Mouse (Mus musculus): ENCODE data around the gene Dnajc4.

Dnajc4 gene

GRCm38 (mm10) chr19:6992011-6992858 lies at the start of gene Dnajc4:
Gene Dnajc4 (minus strand): TSS chr19:6992572.
- peak; percentile 93 for DNase-seq (ENCODE audit: low read depth, low spot score)

GRCm38 (mm10) chr19:7041171-7041570 lies 48.8 kb upstream of the Dnajc4 start:
- DNase-seq (ENCODE audit: low read depth, low spot score), result no peak

- no peak for DNase-seq (ENCODE audit: low read depth, low spot score)
Observed at GRCm38 (mm10) chr19:7040637-7041130, 48.3 kb upstream of the Dnajc4 start.

GRCm38 (mm10) chr19:7039841-7040636 lies 47.7 kb upstream of the Dnajc4 start, which contains the start of gene Stip1:
Gene Stip1 (minus strand): TSS chr19:7039967.
- peak; percentile 99 for DNase-seq (ENCODE audit: low read depth, low spot score)

GRCm38 (mm10) chr19:7039088-7039720 lies 46.8 kb upstream of the Dnajc4 start:
- DNase-seq (ENCODE audit: low read depth, low spot score), result no peak

- DNase-seq (ENCODE audit: low read depth, low spot score), result no peak
Observed at GRCm38 (mm10) chr19:7034006-7034405, 41.6 kb upstream of the Dnajc4 start.

GRCm38 (mm10) chr19:7029531-7029930 lies 37.2 kb upstream of the Dnajc4 start:
- DNase-seq (ENCODE audit: low read depth, low spot score), result no peak

- peak; percentile 23 for DNase-seq (ENCODE audit: low read depth, low spot score)
Observed at GRCm38 (mm10) chr19:7020224-7020641, 27.9 kb upstream of the Dnajc4 start.

GRCm38 (mm10) chr19:7019191-7019590 lies 26.8 kb upstream of the Dnajc4 start, which contains the start of gene Fermt3:
Gene Fermt3 (minus strand): TSS chr19:7019469.
- DNase-seq (ENCODE audit: low read depth, low spot score), result no peak

- DNase-seq (ENCODE audit: low read depth, low spot score), result no peak
Observed at GRCm38 (mm10) chr19:7018546-7018945, 26.2 kb upstream of the Dnajc4 start.

- DNase-seq (ENCODE audit: low read depth, low spot score), result no peak
Observed at GRCm38 (mm10) chr19:7017541-7018457, 25.4 kb upstream of the Dnajc4 start.

- DNase-seq (ENCODE audit: low read depth, low spot score), result no peak
Observed at GRCm38 (mm10) chr19:7014481-7015135, 22.2 kb upstream of the Dnajc4 start.

GRCm38 (mm10) chr19:7013984-7014383 lies 21.6 kb upstream of the Dnajc4 start:
- DNase-seq (ENCODE audit: low read depth, low spot score), result no peak

- DNase-seq (ENCODE audit: low read depth, low spot score), result no peak
Observed at GRCm38 (mm10) chr19:7012426-7012825, 20.1 kb upstream of the Dnajc4 start.

- DNase-seq (ENCODE audit: low read depth, low spot score), result no peak
Observed at GRCm38 (mm10) chr19:7006892-7007593, 14.7 kb upstream of the Dnajc4 start.

GRCm38 (mm10) chr19:6999360-7000063 lies 7.1 kb upstream of the Dnajc4 start:
- DNase-seq (ENCODE audit: low read depth, low spot score), result no peak

GRCm38 (mm10) chr19:6997721-6998290 lies 5.4 kb upstream of the Dnajc4 start:
- no peak for DNase-seq (ENCODE audit: low read depth, low spot score)

GRCm38 (mm10) chr19:6996006-6996405 lies 3.6 kb upstream of the Dnajc4 start, which contains the start of the genes Nudt22 and Trpt1:
Gene Nudt22 (minus strand): TSS chr19:6996117.
Gene Trpt1 (plus strand): TSS chr19:6996131.
- peak; percentile 80 for DNase-seq (ENCODE audit: low read depth, low spot score)
